Mouse (Mus musculus) forebrain, embryonic 11.5 days (tissue): ENCODE results near the gene Tmub1. TPM values are rescaled to one million over a fixed set of nuclear protein-coding genes. Genes with fewer than 3 reads are reported as not detected.
A peak's percentile ranks its signal among the peaks of the same experiment; 100 is the strongest.

Experiments used
- ATAC-seq: fragments of 200-750 bp; cut with Nextera tagmentation; replicated peaks from 2 replicates; pipeline ENCODE4 v1.8.0; 2017; ENCODE audit warnings: moderate TSS enrichment; ENCODE audit not compliant: low FRiP score
- DNase-seq: peaks from one replicate; pipeline ENCODE4 v3.0.0-alpha.2; 2017; ENCODE audit warnings: low spot score
- H3K27ac ChIP-seq: fragments of 300-500 bp; sonication (generic); 2 replicates; pipeline ENCODE4 v1.5.1; 2014; ENCODE audit warnings: low read depth, low read length
- H3K27me3 ChIP-seq: fragments of 300-500 bp; sonication (generic); 2 replicates; pipeline ENCODE4 v1.6.1; 2014; ENCODE audit warnings: mild to moderate bottlenecking, low read length, mixed read lengths; ENCODE audit not compliant: control insufficient read depth, insufficient read depth
- H3K36me3 ChIP-seq: fragments of 300-500 bp; sonication (generic); 2 replicates; pipeline ENCODE4 v1.6.1; 2014; ENCODE audit warnings: mild to moderate bottlenecking, low read length, moderate library complexity, mixed read lengths; ENCODE audit not compliant: control insufficient read depth, insufficient read depth
- H3K4me1 ChIP-seq: fragments of 300-500 bp; sonication (generic); replicated peaks from 2 replicates; pipeline ENCODE4 v1.6.1; 2014; ENCODE audit warnings: low read length, mixed read lengths; ENCODE audit not compliant: control insufficient read depth, insufficient read depth
- H3K4me2 ChIP-seq: fragments of 300-500 bp; sonication (generic); 2 replicates; pipeline ENCODE4 v1.6.1; 2014; ENCODE audit warnings: low read depth, mild to moderate bottlenecking, low read length, moderate library complexity, mixed read lengths; ENCODE audit not compliant: severe bottlenecking
- H3K4me3 ChIP-seq: fragments of 300-500 bp; sonication (generic); 2 replicates; pipeline ENCODE4 v1.5.1; 2014; ENCODE audit warnings: low read depth, low read length
- H3K9ac ChIP-seq: fragments of 300-500 bp; sonication (generic); 2 replicates; pipeline ENCODE4 v1.6.1; 2014; ENCODE audit warnings: low read length
- H3K9me3 ChIP-seq: fragments of 300-500 bp; sonication (generic); 2 replicates; pipeline ENCODE4 v1.6.1; 2016; ENCODE audit warnings: low read length, mixed read lengths; ENCODE audit not compliant: control insufficient read depth
- WGBS: fragments of 180-500 bp; shearing (Covaris S2); extraction: QIAGEN DNeasy Blood & Tissue Kit; methylation state at CpG from one replicate; pipeline ENCODE4 v1.1.7; 2014; 5-methylcytosine and 5-hydroxymethylcytosine counted together
- polyA plus RNA-seq: library from polyadenylated mRNA; unstranded; fragments of >200 nt; fragmentation: Nextera tagmentation; extraction: Ambion mirVana; gene quantifications from 2 replicates; pipeline ENCODE4 v1.2.1, GENCODE M21; 2014

Tmub1 gene
- polyA plus RNA-seq, 1 experiment from 2014 or later = 30.2 TPM

DNA sequence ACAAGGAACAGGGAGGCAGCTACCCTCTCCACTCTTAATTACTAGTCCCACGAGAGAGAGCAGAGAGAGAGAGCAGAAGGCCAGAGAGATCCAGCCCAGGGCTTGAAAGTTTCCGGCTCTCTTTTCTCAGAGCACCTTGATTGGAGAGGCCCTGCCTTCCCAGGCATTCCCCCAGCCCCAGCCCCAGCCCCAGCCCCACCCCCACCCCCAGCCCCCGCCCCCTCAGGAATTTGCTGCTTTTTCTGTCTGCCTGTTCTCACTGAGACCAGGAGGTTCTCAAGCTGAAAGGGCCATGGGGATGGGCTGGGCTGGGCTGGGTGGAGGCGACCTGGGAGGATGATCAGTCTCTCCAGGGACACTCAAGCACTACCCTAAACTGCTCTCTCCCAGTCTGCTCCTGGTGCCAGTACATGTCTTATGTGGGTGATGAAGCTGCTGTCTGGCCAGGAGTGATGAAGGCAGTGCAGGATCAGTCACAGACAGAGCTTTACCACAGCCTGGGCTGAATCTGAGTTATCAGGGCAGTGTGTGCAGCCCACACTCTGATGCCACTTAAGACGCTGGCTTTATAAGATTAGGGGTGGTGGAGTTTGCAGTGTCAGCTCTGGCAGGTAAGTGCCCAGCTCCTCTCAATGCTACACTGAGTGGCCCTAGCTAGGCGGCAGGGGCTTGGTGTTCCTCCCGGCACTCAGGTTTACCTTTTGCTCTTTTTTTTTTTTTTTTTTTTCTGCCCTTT lies 25.4 kb upstream of the Tmub1 start:
- DNase-seq (no peak), ATAC-seq (no peak)
- Histone ChIP-seq H3K27me3 (peaks cover 22% of the 10 kb centered on the region), H3K4me1 (peaks cover 16% of the 10 kb centered on the region), H3K9me3 (no peaks in the 10 kb centered on the region), H3K36me3 (no peaks in the 10 kb centered on the region; the same call in 1 of the 2 replicates), H3K27ac (no peak overlapping the region), H3K4me3 (no peak overlapping the region), H3K4me2 (no peak overlapping the region), H3K9ac (no peak overlapping the region)
- WGBS = 16% methylated on average over 6 of the region's 7 CpGs

- H3K4me1 ChIP-seq = peaks cover 16% of the 10 kb centered on the region
- peaks cover 22% of the 10 kb centered on the region for H3K27me3 ChIP-seq
- H3K4me2 ChIP-seq = no peak overlapping the region
- no peaks in the 10 kb centered on the region for H3K9me3 ChIP-seq
- DNase-seq (peak; percentile 85), ATAC-seq (peak; percentile 56; the same call in 1 of the 2 replicates)
- H3K36me3 ChIP-seq = no peaks in the 10 kb centered on the region
- H3K27ac ChIP-seq = no peak overlapping the region
- H3K4me3 ChIP-seq = no peak overlapping the region
- no peak overlapping the region for H3K9ac ChIP-seq
- 11% methylated on average over 5 of the region's 5 CpGs for WGBS
Observed at GRCm38 (mm10) chr5:24470600-24470999, 22.9 kb upstream of the Tmub1 start.

DNA sequence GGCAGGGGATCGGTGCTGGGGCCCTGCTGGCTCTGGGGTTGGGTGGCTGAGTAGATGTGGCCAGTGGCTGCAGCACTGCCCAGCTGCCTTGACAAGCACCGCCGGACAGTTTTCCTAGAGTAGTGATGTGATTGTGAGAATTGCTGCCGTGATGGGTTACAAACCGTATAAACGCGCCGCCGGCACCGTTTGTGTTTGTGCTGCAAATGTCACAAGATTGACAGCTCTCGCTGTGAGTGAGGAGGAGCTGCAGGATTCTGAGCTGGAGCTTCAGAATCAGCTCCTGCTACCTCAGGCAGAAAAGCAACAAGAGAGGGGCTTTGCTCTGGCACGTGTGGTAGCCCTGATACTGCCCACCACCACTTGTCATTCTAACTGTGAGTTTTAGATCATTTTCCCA lies 19.1 kb upstream of the Tmub1 start:
- Histone ChIP-seq H3K9me3 (no peaks in the 10 kb centered on the region), H3K9ac (no peak overlapping the region), H3K4me2 (no peak overlapping the region), H3K4me1 (no peaks in the 10 kb centered on the region), H3K36me3 (no peaks in the 10 kb centered on the region), H3K4me3 (no peak overlapping the region), H3K27me3 (no peaks in the 10 kb centered on the region), H3K27ac (no peak overlapping the region)
- ATAC-seq (no peak), DNase-seq (no peak)
- 52% methylated on average over 12 of the region's 12 CpGs for WGBS

DNA sequence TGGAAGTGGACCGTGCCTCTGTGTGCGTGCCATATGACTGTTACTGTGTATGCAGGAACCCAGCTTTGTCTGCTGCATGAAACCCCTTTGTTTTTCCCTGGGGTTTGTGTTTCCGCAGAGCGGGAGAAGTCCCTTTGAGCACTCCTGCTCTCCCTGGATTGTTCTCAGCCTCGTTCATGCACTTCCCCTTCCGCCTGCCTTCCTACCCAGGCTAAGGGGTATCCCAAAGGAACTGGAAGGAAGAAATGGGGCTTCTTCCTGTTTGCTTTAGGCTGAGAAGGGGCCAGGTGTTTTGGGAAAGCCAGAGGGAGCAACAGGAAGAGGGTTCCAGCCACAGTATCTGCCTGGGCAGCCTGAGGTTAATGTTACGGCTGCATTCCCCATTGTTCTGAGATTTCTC lies 8.0 kb upstream of the Tmub1 start:
- Histone ChIP-seq H3K9ac (no peak overlapping the region), H3K27me3 (no peaks in the 10 kb centered on the region), H3K4me3 (no peak overlapping the region), H3K4me2 (0 out of 2 replicates have a peak overlapping the region, but pooled peaks have one; percentile 8), H3K9me3 (no peaks in the 10 kb centered on the region), H3K27ac (no peak overlapping the region), H3K4me1 (peaks cover 31% of the 10 kb centered on the region), H3K36me3 (no peaks in the 10 kb centered on the region; the same call in 1 of the 2 replicates)
- ATAC-seq (no peak), DNase-seq (no peak)
- WGBS = 64% methylated on average over 7 of the region's 7 CpGs

DNA sequence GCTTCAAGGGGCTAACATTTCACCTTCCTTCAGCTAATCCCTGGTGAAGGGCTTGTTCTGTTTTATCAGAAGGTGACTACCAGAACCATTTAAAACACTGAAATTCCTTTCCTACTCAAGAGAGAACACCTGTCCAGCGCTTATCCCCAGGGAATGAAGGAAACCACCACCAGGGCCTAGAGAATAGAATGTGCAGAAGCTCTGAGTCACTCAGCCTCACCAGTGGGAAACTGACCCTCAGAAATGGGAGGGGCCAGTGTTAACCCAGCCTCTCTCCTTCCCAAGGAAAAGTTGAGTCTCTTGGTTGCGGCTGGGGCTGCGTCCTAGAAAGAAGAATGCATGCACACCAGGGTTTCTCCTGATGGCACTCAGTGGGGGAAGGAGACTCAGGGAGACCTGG lies 7.4 kb upstream of the Tmub1 start:
- Histone ChIP-seq H3K9ac (no peak overlapping the region), H3K4me3 (no peak overlapping the region), H3K4me1 (peaks cover 31% of the 10 kb centered on the region), H3K9me3 (no peaks in the 10 kb centered on the region), H3K27ac (0 out of 2 replicates have a peak overlapping the region, but pooled peaks have one; percentile 4), H3K4me2 (0 out of 2 replicates have a peak overlapping the region, but pooled peaks have one; percentile 15), H3K36me3 (no peaks in the 10 kb centered on the region; the same call in 1 of the 2 replicates), H3K27me3 (no peaks in the 10 kb centered on the region)
- WGBS = 66% methylated on average over 3 of the region's 3 CpGs
- ATAC-seq (no peak), DNase-seq (no peak)

DNA sequence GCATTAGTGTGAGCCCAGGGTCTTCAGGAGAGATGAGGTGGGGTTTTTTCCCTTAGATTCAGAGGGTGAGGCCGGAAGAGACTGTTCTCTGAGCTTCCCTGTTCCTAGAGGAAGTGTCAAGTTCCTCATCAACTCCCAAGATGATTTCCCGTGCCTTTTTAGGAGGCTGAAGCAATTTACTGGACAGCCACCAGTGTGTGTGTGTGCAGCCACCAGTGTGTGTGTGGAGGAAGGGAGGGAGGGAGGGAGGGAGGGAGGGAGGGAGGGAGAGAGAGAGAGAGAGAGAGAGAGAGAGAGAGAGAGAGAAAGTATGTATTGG lies 6.3 kb upstream of the Tmub1 start:
- Histone ChIP-seq H3K27me3 (no peaks in the 10 kb centered on the region), H3K9me3 (no peaks in the 10 kb centered on the region), H3K9ac (no peak overlapping the region; the same call in 1 of the 2 replicates), H3K4me3 (peak overlapping the region; percentile 93), H3K27ac (peak overlapping the region; percentile 86; the same call in 1 of the 2 replicates), H3K4me1 (peaks cover 31% of the 10 kb centered on the region), H3K4me2 (peak overlapping the region; percentile 98), H3K36me3 (no peaks in the 10 kb centered on the region; the same call in 1 of the 2 replicates)
- 23% methylated on average over 2 of the region's 2 CpGs for WGBS
- DNase-seq (no peak), ATAC-seq (0 out of 2 replicates have a peak, but pooled peaks have one; percentile 1)

- Histone ChIP-seq H3K36me3 (no peaks in the 10 kb centered on the region; the same call in 1 of the 2 replicates), H3K27ac (peak overlapping the region; percentile 86), H3K4me3 (peak overlapping the region; percentile 93), H3K9ac (peak overlapping the region; percentile 93), H3K9me3 (no peaks in the 10 kb centered on the region), H3K4me1 (peaks cover 31% of the 10 kb centered on the region), H3K27me3 (no peaks in the 10 kb centered on the region), H3K4me2 (peak overlapping the region; percentile 98)
- WGBS = 5% methylated on average over 5 of the region's 5 CpGs
- DNase-seq (peak; percentile 72), ATAC-seq (peak; percentile 8; the same call in 1 of the 2 replicates)
Observed at GRCm38 (mm10) chr5:24453283-24453984, 5.8 kb upstream of the Tmub1 start.

- peak overlapping the region; percentile 98 for H3K4me2 ChIP-seq
- no peaks in the 10 kb centered on the region; the same call in 1 of the 2 replicates for H3K36me3 ChIP-seq
- H3K9me3 ChIP-seq = no peaks in the 10 kb centered on the region
- ATAC-seq = peak; percentile 9; the same call in 1 of the 2 replicates
- H3K27ac ChIP-seq = peak overlapping the region; percentile 86
- WGBS = under 1% methylated on average over 29 of the region's 29 CpGs
- H3K9ac ChIP-seq = peak overlapping the region; percentile 93
- H3K4me1 ChIP-seq = peaks cover 35% of the 10 kb centered on the region
- peak; percentile 66 for DNase-seq
- H3K4me3 ChIP-seq = peak overlapping the region; percentile 93
- H3K27me3 ChIP-seq = no peaks in the 10 kb centered on the region
Observed at GRCm38 (mm10) chr5:24452691-24453233, 5.1 kb upstream of the Tmub1 start.
